Mouse (Mus musculus) forebrain, postnatal 0 days (tissue): ENCODE measurements around the gene Gabrb3. TPM values are rescaled to one million over a fixed set of nuclear protein-coding genes. Genes with fewer than 3 reads are reported as not detected.

Source experiments
- ATAC-seq: fragments of 200-750 bp; cut with Nextera tagmentation; 2 replicates; pipeline ENCODE4 v1.8.0; 2017; ENCODE audit warnings: mild to moderate bottlenecking, moderate library complexity
- DNase-seq: peaks from one replicate; pipeline ENCODE4 v3.0.0-alpha.2; 2015
- H3K27ac ChIP-seq: fragments of 300-500 bp; sonication (generic); 2 replicates; pipeline ENCODE4 v1.5.1; 2014; ENCODE audit warnings: low read depth, mild to moderate bottlenecking, antibody characterized with exemption, low read length, moderate library complexity, mixed read lengths
- H3K27me3 ChIP-seq: fragments of 300-500 bp; sonication (generic); 2 replicates; pipeline ENCODE4 v1.6.1; 2014; ENCODE audit warnings: mild to moderate bottlenecking, low read length, mixed read lengths; ENCODE audit not compliant: insufficient read depth
- H3K36me3 ChIP-seq: fragments of 300-500 bp; sonication (generic); 2 replicates; pipeline ENCODE4 v1.6.1; 2014; ENCODE audit warnings: mild to moderate bottlenecking, moderate library complexity; ENCODE audit not compliant: insufficient read depth
- H3K4me1 ChIP-seq: fragments of 300-500 bp; sonication (generic); 2 replicates; pipeline ENCODE4 v1.6.1; 2014; ENCODE audit warnings: antibody characterized with exemption; ENCODE audit not compliant: insufficient read depth
- H3K4me2 ChIP-seq: fragments of 300-500 bp; sonication (generic); 2 replicates; pipeline ENCODE4 v1.6.1; 2014; ENCODE audit warnings: low read depth, mild to moderate bottlenecking, moderate library complexity
- H3K4me3 ChIP-seq: fragments of 300-500 bp; sonication (generic); 2 replicates; pipeline ENCODE4 v1.5.1; 2014; ENCODE audit warnings: low read depth, low read length, mixed read lengths
- H3K9ac ChIP-seq: fragments of 300-500 bp; sonication (generic); 2 replicates; pipeline ENCODE4 v1.6.1; 2014; ENCODE audit warnings: mild to moderate bottlenecking
- H3K9me3 ChIP-seq: fragments of 300-500 bp; sonication (generic); 2 replicates; pipeline ENCODE4 v1.6.1; 2016; ENCODE audit warnings: low read length
- CTCF ChIP-seq: sonication (generic); IDR thresholded peaks from 2 replicates; pipeline ENCODE4 v1.5.1; 2016; ENCODE audit warnings: antibody characterized with exemption, control low read depth, low read depth
- WGBS: fragments of 180-500 bp; shearing (Covaris S2); extraction: QIAGEN DNeasy Blood & Tissue Kit; methylation state at CpG from one replicate; pipeline ENCODE4 v1.1.7; 2014; 5-methylcytosine and 5-hydroxymethylcytosine counted together
- polyA plus RNA-seq: library from polyadenylated mRNA; unstranded; fragments of >200 nt; fragmentation: Nextera tagmentation; extraction: Ambion mirVana; gene quantifications from 2 replicates; pipeline ENCODE4 v1.2.1, GENCODE M21; 2015
- total RNA-seq: library from RNA; depleted of rRNA; stranded (reverse); fragments of >200 nt; gene quantifications from 2 replicates; pipeline ENCODE4 v1.2.3, GENCODE M21; 2014

Gene Gabrb3
- total and polyA plus RNA-seq, 2 experiments from 2014 or later, result 51.2 to 198 TPM

- WGBS, result 85% methylated on average over 4 of the region's 4 CpGs
- DNase-seq (no peak), ATAC-seq (no peak)
- no peak overlapping the region for H3K4me3 ChIP-seq
- TF ChIP-seq CTCF, result no peak
- no peak overlapping the region for H3K4me2 ChIP-seq
- no peak overlapping the region for H3K9ac ChIP-seq
- H3K27me3 ChIP-seq, result no peaks in the 10 kb centered on the region
- H3K36me3 ChIP-seq, result no peaks in the 10 kb centered on the region
- no peaks in the 10 kb centered on the region for H3K9me3 ChIP-seq
- H3K4me1 ChIP-seq, result no peaks in the 10 kb centered on the region
- no peak overlapping the region for H3K27ac ChIP-seq
Observed at GRCm38 (mm10) chr7:57529451-57529850, 110.0 kb downstream of the Gabrb3 start.

GRCm38 (mm10) chr7:57529954-57530353, 110.5 kb downstream of the Gabrb3 start:
- Histone ChIP-seq H3K9ac (no peak overlapping the region), H3K4me2 (no peak overlapping the region), H3K4me1 (no peaks in the 10 kb centered on the region), H3K27me3 (no peaks in the 10 kb centered on the region), H3K27ac (no peak overlapping the region), H3K36me3 (no peaks in the 10 kb centered on the region), H3K9me3 (no peaks in the 10 kb centered on the region), H3K4me3 (no peak overlapping the region)
- ATAC-seq (no peak), DNase-seq (no peak)
- 90% methylated on average over 8 of the region's 8 CpGs for WGBS
- no peak for TF ChIP-seq CTCF

- H3K27ac ChIP-seq, result no peak overlapping the region
- H3K9me3 ChIP-seq, result no peaks in the 10 kb centered on the region
- H3K4me2 ChIP-seq, result no peak overlapping the region
- no peak for TF ChIP-seq CTCF
- no peak for DNase-seq
- 89% methylated on average over 10 of the region's 10 CpGs for WGBS
- no peak overlapping the region for H3K4me3 ChIP-seq
- no peaks in the 10 kb centered on the region for H3K4me1 ChIP-seq
- no peaks in the 10 kb centered on the region for H3K36me3 ChIP-seq
- no peaks in the 10 kb centered on the region for H3K27me3 ChIP-seq
- no peak overlapping the region for H3K9ac ChIP-seq
- no peak for ATAC-seq
Observed at GRCm38 (mm10) chr7:57532676-57533075, 113.2 kb downstream of the Gabrb3 start.

GRCm38 (mm10) chr7:57538565-57538964, 119.1 kb downstream of the Gabrb3 start:
- H3K9me3 ChIP-seq, result no peaks in the 10 kb centered on the region
- no peak overlapping the region for H3K27ac ChIP-seq
- peak; percentile 51 for TF ChIP-seq CTCF
- no peak overlapping the region for H3K9ac ChIP-seq
- 21% methylated on average over 7 of the region's 7 CpGs for WGBS
- H3K4me2 ChIP-seq, result no peak overlapping the region
- no peak overlapping the region for H3K4me3 ChIP-seq
- no peaks in the 10 kb centered on the region for H3K36me3 ChIP-seq
- H3K4me1 ChIP-seq, result no peaks in the 10 kb centered on the region
- ATAC-seq (no peak), DNase-seq (no peak)
- no peaks in the 10 kb centered on the region for H3K27me3 ChIP-seq

GRCm38 (mm10) chr7:57560732-57561436, 141.4 kb downstream of the Gabrb3 start:
- ATAC-seq, result no peak

GRCm38 (mm10) chr7:57564403-57564802, 144.9 kb downstream of the Gabrb3 start:
- Histone ChIP-seq H3K4me3 (no peak overlapping the region), H3K4me2 (no peak overlapping the region), H3K27me3 (no peaks in the 10 kb centered on the region), H3K9me3 (no peaks in the 10 kb centered on the region), H3K9ac (no peak overlapping the region), H3K4me1 (no peaks in the 10 kb centered on the region), H3K36me3 (no peaks in the 10 kb centered on the region), H3K27ac (no peak overlapping the region)
- TF ChIP-seq CTCF, result no peak
- no peak for DNase-seq
- WGBS, result 94% methylated on average over 12 of the region's 12 CpGs
- no peak for ATAC-seq

More at GRCm38 (mm10) chr7:57560732-57561436, 141.4 kb downstream of the Gabrb3 start:
- no peaks in the 10 kb centered on the region for H3K36me3 ChIP-seq
- no peak for DNase-seq
- no peak overlapping the region for H3K4me2 ChIP-seq
- H3K9me3 ChIP-seq, result no peaks in the 10 kb centered on the region
- no peaks in the 10 kb centered on the region for H3K4me1 ChIP-seq
- no peak overlapping the region for H3K9ac ChIP-seq
- WGBS, result 72% methylated on average over 3 of the region's 3 CpGs
- no peak overlapping the region for H3K4me3 ChIP-seq
- no peaks in the 10 kb centered on the region for H3K27me3 ChIP-seq
- no peak overlapping the region for H3K27ac ChIP-seq
- no peak for TF ChIP-seq CTCF

GRCm38 (mm10) chr7:57590451-57591248, 171.2 kb downstream of the Gabrb3 start:
- peak; percentile 92 for DNase-seq
- Histone ChIP-seq H3K36me3 (0 out of 2 replicates have a peak, but pooled peaks cover 3% of the 10 kb centered on the region), H3K27ac (peak overlapping the region; percentile 95), H3K27me3 (no peaks in the 10 kb centered on the region), H3K4me1 (0 out of 2 replicates have a peak, but pooled peaks cover 13% of the 10 kb centered on the region), H3K9ac (peak overlapping the region; percentile 93), H3K9me3 (no peaks in the 10 kb centered on the region), H3K4me3 (peak overlapping the region; percentile 91), H3K4me2 (peak overlapping the region; percentile 80)
- peak; percentile 91 for ATAC-seq
- 0 out of 2 replicates have a peak, but pooled peaks have one; percentile 9 for TF ChIP-seq CTCF
- under 1% methylated on average over 52 of the region's 74 CpGs for WGBS
